Mouse (Mus musculus): ENCODE measurements around the gene Tec.

The Tec gene

DNA sequence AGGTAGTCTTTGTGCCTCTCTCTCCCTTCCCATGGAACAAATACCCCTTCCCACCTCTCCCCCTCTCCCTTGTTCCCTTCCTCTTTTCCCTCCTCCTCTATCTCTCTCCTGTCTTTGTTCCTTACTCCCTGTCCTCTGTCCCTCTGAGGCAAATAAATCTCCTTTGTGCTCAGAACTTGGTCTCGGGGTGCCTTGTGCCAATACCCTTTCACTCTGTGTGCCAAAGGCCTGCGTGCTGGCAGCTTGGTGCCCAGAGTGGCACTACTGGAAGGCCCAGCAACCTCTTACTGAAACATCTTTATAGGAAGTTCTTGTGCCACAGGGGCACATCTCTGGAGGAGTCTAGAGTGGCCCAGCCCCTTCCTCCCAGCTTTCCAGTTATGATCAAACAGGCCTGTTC lies 91.7 kb downstream of the Tec start:
- no peak for DNase-seq

DNA sequence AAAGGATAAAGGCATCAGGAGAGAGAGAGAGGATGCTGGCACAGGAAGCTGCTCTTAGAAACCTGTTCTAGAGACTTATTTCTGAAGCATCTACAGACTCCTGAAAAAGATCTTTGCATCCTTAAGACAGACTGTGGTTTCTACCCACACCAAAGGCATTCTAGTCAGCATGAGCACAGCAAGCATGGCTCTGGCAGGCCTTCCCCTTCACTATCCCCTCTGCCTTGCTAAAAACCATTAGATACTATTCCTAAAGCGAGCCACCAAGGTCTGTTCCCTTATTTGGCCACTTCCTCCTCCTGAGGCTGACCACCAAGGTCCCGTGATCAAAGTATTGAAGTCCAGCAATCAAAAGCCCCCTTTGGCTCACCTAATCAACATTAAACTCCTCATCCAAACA lies 92.2 kb downstream of the Tec start:
- DNase-seq = no peak

DNA sequence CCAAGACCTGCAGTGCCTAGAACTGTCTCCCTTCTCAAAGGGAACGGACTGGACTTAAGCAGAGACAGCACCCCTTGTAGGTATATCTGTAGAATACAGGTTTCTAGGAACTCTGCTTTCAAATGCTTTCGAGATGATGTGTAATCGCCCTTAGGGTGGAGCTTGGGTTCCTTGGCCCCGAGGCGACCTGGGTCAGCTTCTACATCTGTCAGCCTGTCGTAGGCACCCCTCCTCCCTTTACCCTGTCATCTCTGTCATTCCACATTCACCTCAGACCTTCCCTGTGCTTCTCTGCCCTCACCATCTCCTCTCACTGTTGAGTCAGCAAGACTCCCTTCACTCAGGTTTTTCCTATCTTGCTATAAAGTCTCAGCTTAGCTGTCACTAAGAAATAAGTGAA lies 98.4 kb downstream of the Tec start:
- no peak for DNase-seq

DNA sequence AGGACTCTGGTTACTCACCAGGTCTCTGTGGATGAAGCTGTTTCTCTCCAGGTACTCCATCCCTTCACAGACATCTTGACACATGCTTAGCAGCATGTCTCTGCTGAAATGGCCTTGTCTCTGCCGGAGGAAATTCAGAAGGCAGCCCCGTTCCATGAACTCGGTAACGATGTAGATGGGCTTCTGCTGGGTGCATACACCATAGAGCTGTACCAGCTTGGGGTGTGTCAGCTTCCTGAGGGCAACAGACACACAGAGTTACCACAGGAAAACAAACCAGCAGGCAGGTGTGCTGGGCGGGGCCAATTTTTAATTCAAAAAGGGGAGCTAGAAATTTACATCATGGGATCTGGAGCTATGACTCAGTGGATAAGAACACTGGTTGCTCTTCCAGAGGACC lies 104.7 kb downstream of the Tec start:
- DNase-seq = no peak

DNA sequence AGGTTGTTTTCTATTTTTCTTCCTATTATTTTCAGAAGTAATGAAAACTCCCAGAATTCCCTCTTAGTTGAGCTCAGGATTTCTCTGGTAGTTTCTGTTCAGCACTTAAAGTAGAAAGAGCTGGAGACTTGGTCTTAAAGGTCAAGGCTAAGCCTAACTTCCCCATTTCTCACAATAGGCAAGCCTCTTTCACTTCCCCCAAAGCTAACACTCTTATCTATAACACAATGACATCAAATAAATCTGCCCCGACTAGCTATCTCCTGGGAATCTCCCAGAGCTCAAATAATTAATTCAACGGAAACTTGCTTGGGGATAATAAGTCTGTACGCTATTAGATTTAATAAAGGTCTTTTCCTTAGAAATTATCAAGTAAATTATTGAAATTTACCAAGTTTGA lies 105.3 kb downstream of the Tec start:
- no peak for DNase-seq

DNA sequence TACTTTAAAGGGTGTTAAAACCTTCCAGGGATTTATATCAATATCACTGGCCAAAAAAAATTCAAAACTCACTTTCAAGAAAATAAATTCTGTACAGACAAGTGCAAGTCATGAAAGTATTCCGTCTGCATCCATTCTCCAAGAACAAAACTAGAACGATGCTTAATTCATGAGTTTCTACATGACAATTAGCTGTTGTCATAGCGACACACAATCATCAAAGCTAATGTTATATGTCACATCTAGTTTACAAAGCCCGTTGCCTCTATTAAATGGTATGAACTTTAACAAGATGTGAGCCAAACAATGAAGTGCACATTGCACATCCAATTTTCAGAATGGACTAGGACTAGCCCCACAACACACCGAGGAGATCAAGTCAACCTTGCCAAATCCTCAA lies 106.5 kb downstream of the Tec start:
- no peak for DNase-seq

DNA sequence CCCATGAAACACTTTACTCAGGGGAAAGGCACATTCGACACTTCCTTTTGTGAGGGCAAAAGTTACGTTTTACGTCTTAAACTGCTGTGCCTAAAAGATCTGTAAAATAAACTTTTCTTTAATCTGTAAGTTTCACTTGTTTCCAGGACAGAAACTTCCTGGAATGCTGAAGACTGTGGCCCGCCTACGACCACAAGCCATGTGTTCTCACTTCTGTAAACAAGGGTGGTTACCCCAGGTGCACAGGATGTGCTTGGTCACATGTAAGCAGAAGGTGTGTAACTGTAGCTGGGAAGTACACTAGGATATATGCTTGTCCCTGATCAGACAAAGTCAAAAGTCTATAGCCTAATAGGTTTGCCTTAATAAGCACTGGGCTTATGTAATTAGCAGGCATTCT lies 107.0 kb downstream of the Tec start:
- no peak for DNase-seq

DNA sequence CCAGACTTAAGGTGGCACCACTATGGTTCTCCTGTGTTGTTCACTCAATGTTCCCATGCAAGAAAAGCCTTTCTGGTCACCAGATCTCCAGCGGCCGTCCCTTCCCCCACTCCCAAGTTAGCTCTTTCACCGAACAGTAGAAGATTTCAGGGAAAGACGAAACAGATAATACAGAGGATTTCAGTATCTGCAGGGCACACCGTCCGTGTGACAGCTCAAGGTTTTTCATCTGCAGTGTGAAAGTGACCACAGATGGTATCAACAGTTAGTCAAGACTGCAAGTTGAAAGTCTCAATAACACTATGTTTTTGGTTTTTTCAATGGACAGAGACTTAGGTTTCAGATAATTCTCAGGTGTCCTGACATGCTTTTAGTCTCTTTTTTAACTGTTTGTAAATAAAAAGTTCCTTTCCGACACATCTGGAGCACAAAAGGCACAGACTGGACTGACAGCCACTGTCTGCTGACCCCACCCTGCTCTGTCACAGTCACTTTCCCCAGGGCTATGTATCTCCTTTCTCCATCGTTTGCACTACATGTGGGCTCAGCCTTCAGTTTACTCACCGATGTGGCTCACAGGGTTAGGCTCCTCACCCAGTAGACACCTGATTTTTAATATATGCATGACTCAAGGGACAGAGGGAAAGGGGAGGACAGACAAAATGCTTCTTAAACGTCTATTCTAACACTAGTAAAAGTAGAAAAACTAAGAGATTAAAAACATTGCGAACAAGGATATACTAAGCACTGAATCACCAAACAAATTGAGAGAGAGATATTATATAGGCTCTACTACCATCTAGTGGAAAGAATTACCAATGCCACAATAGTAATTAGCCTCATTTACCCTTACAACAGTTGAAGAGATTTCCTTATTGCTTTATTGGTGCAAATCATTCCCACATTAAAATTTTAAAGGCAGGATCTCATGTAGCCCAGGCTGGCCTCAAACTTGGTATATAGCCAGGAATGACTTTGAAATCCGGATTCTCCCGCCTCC lies 109.1 kb downstream of the Tec start:
- DNase-seq = no peak

DNA sequence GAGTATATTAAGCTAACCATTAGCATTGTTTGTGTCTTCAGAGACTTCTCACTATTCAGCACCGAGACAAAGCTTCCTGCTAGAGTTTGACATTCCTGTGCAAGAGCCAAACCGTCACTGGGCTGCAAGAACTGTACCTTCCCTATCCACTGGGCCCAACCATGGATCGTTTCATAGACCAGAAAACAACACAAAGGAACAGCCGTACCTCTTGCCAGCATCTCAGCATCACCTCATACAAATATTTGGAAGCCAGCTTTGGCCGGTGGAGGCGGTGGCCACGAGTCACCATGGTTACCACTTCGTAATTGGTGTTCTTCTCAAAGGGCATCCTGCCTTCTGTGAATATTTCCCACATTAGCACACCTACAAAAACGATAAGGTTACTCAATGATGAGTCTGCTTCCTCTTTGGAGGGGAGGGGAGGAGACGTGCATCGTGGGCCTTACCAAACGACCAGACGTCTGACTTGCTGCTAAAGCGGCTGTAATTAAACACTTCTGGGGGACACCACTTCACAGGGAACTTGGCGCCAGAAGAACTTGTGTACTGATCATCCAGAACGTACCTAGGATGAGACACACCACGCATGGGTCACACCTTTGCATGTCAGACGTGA lies 111.0 kb downstream of the Tec start:
- DNase-seq = no peak

DNA sequence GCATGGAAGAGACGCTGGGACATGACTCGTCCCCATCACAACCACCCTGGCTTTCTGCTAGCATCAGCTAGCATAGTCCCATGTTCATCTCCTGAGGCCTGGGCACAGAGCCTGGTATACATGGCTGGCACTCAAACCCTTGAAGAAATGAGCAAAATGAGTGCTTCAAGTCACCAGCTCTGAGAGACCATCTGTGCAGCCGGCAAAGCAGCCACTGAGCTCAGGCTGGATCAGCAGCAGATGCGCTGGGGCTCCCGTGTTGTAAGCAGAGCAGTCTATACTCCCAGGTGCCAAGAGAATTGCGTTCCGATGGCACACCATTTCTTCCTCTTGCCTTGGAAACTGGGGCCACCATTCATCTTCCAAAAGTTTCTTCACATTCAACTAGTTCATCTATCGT lies 112.3 kb downstream of the Tec start:
- DNase-seq = peak; percentile 16 to 25

DNA sequence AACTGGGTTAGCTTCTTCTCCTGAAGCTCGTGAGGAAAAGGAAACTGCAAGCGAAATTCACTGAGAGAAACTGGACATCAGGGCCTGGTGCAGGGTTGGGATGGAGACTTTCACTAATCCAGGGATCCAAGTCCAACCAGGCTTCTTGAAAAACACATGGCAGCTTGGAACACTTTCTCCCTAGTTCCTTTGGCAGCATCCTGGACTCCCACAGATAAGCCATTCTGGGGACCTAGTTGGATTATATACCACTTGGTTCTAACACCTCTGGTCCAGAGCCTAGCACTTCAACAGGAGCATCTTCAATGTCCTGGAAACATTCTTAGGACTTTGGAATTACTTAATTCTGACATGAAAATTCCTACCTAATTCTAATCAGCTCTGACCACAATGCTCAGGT lies 113.2 kb downstream of the Tec start:
- DNase-seq = no peak

DNA sequence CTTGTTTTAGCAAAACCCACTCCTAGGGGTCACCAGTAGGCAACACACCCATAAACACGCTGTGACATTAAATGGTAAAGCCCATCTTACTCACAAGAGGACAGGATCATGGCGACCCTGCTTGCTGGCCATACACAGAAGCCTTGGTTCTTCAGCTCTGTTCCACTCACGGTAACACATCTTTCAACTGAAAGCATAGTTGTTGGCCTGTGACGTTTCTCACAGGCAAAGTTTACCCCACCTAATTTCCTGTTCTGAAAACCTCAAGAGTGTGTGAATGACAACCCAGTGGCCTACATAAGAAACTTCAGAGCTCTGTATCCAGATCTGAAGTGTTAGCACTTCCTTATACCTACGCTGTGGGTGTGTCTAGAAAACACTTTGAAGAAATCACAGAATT lies 115.7 kb downstream of the Tec start, which contains the start of gene Txk:
Gene Txk (minus strand): TSS at position 193 of the 400 bp plus-strand sequence.
- DNase-seq = no peak

DNA sequence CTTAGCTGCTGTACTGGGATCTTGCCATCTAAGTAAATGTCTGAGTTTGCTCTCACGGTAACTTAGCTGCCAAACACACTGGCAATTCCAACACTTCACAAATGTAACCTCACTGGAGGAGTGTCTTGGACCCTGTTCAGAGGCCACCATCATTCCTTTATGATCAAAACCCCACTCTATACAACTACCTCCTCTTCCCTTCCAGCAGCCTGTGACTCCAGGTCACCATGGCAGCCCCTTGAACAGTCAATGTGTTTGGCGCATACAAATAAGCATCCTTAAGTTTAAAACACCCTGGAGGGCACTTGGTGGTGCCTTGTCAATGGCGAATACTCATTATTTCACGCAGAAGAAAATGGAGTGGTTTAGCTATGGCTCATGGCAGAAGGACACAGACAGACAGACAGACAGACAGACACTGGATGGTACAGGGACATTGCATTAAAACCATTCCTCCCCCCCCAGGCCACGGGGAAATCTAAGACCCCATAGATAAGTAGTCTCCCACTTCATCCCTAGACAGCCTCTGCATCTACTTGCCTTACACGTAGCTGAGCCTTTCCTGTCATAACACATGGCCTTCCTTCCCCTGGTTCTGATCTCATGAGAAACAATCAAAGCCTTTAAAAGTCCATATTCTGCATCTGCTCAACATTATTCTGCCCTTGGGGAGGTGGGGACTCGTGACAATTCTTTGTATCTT lies 117.1 kb downstream of the Tec start:
- DNase-seq = no peak

DNA sequence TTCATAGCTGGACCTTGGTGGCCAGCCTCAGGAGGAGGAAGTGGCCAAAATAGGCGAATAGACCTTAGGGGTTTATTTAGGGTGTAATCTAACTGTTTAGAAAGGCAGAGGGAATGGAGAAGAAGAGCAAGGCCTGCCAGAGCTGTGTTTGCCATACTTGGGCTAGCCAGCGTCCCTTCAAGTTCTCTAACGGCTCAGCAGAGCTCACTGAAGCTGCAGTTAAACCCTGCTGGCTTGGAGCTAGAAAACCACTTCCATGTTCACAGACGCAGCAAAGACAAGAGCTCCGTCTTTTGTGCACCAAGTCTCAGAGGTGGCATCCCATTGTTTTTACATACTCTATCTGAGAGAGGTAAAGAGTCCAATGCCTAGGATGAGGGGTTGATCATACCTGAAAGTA lies 118.1 kb downstream of the Tec start:
- DNase-seq = no peak

DNA sequence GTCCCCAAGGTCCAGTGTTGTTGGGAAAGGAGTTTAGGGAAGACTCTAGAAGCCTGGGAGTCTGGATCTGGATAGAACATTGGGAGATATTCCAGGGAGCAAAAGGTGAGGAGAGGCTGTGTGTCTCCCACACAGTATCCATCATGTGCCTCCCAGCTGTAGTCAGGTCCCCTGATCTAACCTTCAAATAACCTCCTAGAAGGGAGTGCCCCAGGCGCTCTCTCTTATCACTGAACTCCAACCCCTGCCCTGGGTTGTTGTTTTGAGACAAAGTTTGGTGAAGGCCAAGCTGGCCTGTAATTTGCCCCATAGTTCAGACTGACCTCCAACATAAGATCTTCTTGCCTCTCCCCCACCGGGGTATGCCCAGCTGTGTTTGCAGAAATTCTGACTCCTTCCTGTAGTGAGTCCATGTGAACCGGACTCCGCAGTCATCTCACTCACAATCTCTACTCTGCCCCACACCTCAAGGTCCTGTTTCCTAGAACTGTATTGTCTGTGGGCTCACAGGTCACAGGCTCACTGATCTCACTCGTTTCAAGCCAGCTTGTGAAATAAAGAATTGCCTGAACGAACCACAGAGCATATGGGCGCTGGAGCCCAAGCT lies 119.5 kb downstream of the Tec start:
- no peak for DNase-seq

DNA sequence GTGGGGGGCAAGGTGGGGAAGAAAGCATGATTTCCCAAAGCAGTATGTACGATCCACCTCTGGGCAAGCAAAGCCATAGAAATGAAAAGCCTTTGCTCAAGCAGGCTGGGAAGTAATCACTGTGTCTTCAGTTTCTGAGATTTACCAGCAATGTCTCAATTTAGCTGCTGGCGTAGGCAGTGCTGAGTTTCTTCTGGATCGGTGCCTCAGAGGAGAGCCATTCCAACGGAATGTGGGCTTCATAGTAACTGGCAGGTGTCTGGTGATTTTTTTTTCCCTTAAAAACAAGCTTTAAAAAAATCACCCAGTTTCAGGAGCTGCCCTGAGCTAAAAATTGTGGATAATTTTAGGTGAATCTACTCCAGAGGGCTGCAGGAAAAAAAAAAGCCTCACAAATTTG lies 120.9 kb downstream of the Tec start:
- DNase-seq = no peak

DNA sequence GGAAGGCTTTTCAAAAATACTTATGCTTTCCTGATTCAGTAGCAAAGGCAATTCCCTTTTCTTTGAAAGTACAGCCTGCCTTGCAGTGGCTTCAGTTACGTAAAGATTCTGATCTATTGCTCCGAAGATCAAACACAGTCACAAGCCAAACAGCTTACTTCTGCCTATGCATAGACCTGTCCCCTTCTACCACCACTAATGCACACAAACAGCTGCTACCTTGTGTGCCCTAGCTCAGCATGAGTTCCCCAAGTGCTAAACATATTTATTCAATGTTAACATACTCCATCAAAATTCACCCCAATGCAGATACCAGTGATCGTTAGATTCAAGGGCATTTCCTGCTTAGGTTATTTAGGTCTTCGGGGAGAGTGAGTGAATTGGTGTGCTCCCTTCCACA lies 121.8 kb downstream of the Tec start:
- DNase-seq = no peak

DNA sequence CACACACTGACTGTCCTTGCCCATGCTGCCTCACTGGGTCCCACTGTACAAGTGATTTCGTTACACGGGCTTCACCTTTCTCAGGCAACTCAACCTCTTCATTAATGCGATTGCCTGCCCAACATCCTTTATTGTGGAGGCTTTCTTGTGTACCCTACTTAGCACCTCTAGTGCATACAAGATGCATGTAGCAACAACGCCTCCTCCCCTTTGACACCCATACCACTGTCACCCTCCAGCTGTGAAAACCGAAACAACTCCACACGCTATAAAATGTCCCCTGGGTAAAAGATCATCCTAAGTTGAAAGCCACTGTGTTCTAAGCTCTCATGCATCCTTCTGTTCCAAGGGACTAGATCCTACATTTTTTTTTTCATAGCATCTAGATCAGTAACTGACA lies 125.2 kb downstream of the Tec start:
- DNase-seq = no peak

DNA sequence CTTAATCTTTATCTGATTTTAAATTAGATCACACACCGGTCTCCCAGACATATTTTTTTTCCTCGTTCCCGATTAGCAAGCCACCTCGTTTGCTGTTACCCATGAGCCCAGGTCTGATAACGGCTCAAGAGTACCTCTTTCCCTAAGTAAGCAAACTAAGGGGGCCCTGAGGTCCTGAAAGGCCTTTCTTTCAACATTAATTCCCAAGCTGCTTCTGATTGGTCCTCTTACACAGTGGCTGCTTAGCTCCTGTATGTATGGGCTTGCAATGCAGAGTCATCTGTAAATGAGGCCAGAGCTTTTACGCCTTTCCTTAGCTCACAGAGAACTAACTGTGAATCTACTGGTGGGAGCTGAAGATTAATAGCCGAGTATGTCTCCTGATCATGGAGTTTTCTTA lies 131.4 kb downstream of the Tec start:
- DNase-seq = no peak

DNA sequence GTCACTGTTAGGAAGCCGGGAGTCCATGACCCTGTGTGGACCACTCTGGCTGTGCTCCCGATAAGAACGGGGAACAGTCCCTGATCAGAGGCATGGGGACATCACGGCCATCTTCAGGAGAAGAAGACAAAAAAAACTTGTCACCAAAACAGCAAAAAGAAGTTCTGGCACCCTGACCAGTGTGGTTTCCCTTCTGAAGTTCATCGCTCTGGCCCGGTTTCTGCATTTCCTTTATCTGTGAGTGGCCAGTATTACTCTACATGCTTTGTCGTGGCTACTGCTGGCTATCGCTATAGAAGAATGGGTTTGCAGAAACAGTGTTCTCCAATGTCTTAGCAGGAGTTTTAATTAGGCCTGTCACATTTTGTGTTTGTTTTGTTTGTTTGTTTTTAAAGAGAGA lies 131.8 kb downstream of the Tec start:
- no peak for DNase-seq

DNA sequence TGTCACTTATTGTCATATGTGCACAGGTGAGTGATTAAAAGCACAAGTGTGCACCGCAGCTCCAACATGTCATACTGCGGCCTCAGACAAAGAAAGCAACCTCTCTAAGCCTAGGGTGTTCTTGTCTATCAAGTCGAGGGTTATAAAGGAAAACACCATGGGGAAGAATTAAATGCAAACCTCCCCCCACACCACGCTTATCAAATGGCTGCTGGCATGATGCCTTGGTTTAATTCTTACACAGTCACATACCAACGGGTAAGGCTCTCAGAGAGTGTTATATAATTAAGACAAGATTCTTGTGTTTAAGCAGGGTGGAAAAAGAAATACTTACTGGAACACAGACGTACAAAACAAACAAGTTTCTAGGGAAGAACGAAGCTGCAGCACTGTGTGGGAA lies 132.5 kb downstream of the Tec start:
- no peak for DNase-seq

DNA sequence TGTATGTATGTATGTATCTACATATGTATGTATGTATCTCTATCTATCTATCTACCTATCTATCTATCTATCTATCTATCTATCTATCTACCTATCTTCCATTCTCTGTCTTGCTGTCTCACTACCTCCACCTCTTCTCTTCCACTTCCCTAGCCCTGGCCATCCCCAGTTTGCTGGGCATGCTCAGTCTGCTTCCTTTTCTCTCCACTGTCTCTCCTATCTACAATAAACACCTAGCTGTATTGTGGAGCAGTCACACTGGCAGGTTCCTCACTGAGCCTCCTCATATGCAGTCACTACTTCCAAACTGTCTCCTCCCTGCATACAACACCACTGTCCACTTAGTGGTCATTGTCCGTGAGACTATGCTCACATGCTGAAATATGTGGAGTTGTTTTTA lies 135.4 kb downstream of the Tec start:
- no peak for DNase-seq

DNA sequence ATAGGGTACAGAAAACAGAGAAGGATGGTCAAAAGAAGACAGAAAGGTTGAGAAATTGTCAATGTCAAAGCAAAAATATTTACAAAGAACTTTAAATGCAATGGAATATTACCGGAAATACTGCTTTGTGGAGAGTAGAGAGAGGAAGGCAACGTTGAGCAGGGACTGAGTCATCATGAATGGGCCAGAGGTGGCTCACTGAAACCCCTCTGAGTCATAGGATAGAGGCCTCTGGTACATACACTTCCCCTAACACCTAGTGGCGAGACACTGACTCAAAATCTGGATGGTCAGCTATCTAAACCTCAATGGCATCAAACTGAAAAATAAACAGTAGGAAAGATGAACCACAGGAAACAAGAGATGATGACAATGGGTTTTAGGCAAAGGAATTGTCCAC lies 142.9 kb downstream of the Tec start:
- DNase-seq = no peak
